Mouse (Mus musculus) cortical plate, adult 2 months (tissue): Measurements from ENCODE around the gene Tcf3.

Experiments used
- CTCF ChIP-seq: fragments of 200-500 bp; IDR thresholded peaks from 2 replicates; pipeline ENCODE4 v1.5.1; 2011; ENCODE audit warnings: mild to moderate bottlenecking, control low read depth, low read length; ENCODE audit not compliant: insufficient read depth; ENCODE audit errors: extremely low read depth
- POLR2A ChIP-seq: fragments of 200-500 bp; IDR thresholded peaks from 2 replicates; pipeline ENCODE4 v1.6.1; 2011; ENCODE audit warnings: mild to moderate bottlenecking, low read length, control low read depth; ENCODE audit not compliant: insufficient read depth; ENCODE audit errors: extremely low read depth

DNA sequence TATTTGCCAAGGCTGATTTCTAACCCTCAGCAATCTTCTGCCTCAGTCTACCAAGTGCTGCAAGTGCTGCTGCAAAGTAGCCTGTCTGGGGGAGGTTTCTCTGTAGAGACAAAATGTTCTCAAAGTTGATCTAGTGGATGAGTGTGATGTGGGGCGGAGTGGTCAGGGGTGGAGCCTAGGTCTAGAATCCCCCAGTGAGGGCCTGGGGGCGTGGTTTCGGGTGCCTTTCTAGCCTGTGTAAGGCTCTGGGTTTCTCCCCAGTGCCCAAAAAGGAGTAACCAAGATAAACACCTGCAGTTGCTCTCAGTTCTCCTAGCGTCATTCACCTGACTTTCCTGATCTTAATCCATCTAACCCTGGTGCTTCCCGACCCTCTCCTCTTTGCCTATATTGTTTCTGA, 47.6 kb upstream of the Tcf3 start:
- TF ChIP-seq CTCF (no peak), POLR2A (no peak)
